ENCODE assay signal across 12 mouse cellular contexts in the genomic region with DNA sequence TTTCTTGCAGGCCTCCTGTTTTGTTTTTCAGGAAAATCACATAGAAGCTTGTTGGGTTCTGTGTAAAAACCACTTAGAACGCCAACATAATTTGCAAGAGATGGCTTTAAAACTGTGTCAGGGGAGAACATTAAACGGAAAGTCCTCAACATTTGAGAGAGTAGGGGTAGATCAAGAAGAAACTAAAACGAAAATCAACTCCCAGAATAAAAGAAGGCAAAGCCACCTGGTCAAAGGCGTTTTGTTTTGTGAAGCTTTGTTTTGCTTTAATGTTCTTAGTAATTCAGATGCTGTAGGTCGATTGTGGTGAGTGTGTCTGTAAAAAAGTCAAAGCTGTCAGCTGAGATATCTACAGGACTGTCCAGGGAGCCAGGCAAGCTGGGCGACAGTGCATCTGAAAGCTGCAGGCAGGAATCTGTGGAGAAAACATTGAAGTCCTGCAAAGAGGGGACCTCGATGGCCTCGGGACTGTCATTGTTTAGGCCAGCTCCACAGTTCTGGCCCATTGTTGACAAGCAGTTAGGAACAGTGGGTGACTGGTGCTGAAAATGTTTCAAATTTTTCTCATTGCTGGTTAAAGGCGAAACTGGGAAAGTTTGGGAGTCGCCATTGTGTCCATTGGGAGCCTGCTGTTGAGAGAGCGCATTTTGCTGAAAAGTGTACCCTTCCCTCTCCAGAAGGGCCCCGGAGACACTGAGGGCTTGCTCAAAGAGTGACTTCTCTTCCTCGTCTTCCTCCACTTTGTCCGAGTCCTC. TPM values are rescaled to one million over a fixed set of nuclear protein-coding genes. Genes with fewer than 3 reads are reported as not detected.
DNase-seq lines count a peak whose midpoint lies in the region; ATAC-seq and TF ChIP-seq lines count a peak whose summit lies in the region.
"Had no signal": no experiment of that assay in that cellular context is flagged by ENCODE, and none has a peak within 500 bp of the region (broad histone marks: within the 10 kb centered on the region; RNA-seq: fewer than 3 reads in every experiment).

No protein-coding gene starts in this region.

- H3K4me3 ChIP-seq in forebrain, embryonic 10.5 days, result no peak overlapping the region
- no peak overlapping the region for H3K4me3 ChIP-seq in forebrain, embryonic 14.5 days (ENCODE audit: low read depth, low read length)
- H3K4me3 ChIP-seq in lung, embryonic 16.5 days (ENCODE audit: low read length), result peak overlapping the region; percentile 58
- peak overlapping the region; percentile 59 for H3K4me3 ChIP-seq in intestine, embryonic 14.5 days (ENCODE audit: low read depth, low read length)
- peak overlapping the region; percentile 34; the same call in 1 of the 2 replicates for H3K4me3 ChIP-seq in small intestine, adult 2 months (ENCODE audit: low read depth, low read length)

- peaks cover 100% of the 10 kb centered on the region for H3K27me3 ChIP-seq in forebrain, embryonic 10.5 days (ENCODE audit: poor library complexity, severe bottlenecking)
- peaks cover 95% of the 10 kb centered on the region for H3K27me3 ChIP-seq in forebrain, embryonic 14.5 days (replicated peaks; ENCODE audit: control insufficient read depth, insufficient read depth, low read length)
- H3K27me3 ChIP-seq in lung, embryonic 16.5 days (ENCODE audit: control insufficient read depth, insufficient read depth, low read depth, low read length), result peaks cover 27% of the 10 kb centered on the region
- H3K27me3 ChIP-seq in intestine, embryonic 14.5 days (replicated peaks; ENCODE audit: control insufficient read depth, insufficient read depth, low read length), result 0 out of 2 replicates have a peak, but pooled peaks cover 3% of the 10 kb centered on the region
- H3K27me3 ChIP-seq in small intestine, adult 2 months (ENCODE audit: control insufficient read depth, insufficient read depth, low read length), result peaks cover 42% of the 10 kb centered on the region

- peak; percentile 47 for DNase-seq in forebrain, embryonic 10.5 days (ENCODE audit: extremely low spot score, low spot score)
- no peak for DNase-seq in forebrain, embryonic 14.5 days (ENCODE audit: low spot score)
- DNase-seq in lung, postnatal 25 days (ENCODE audit: low spot score), result no peak
- peak; percentile 68 for DNase-seq in intestine, embryonic 14.5 days (ENCODE audit: low spot score)
- no peak for DNase-seq in right cerebral cortex, adult 18-20 months
- DNase-seq in T-cell, adult 2 months (ENCODE audit: low spot score), result no peak
- DNase-seq: B cell, adult 2 months; kidney, adult 2 months had no signal

- no peaks in the 10 kb centered on the region for H3K36me3 ChIP-seq in forebrain, embryonic 10.5 days (replicated peaks)
- H3K36me3 ChIP-seq in forebrain, embryonic 14.5 days (ENCODE audit: control insufficient read depth, insufficient read depth, low read length), result no peaks in the 10 kb centered on the region
- no peaks in the 10 kb centered on the region for H3K36me3 ChIP-seq in lung, embryonic 16.5 days (ENCODE audit: control insufficient read depth, insufficient read depth, low read length)
- peaks cover 4% of the 10 kb centered on the region; the same call in 1 of the 2 replicates for H3K36me3 ChIP-seq in intestine, embryonic 14.5 days (ENCODE audit: control insufficient read depth, insufficient read depth, low read length)
- no peaks in the 10 kb centered on the region for H3K36me3 ChIP-seq in small intestine, adult 2 months (ENCODE audit: control insufficient read depth, insufficient read depth, low read length)

- no peak overlapping the region for H3K9ac ChIP-seq in forebrain, embryonic 14.5 days (ENCODE audit: low read length)
- H3K9ac ChIP-seq in lung, embryonic 16.5 days (ENCODE audit: low read length), result peak overlapping the region; percentile 80
- peak overlapping the region; percentile 87 for H3K9ac ChIP-seq in intestine, embryonic 14.5 days (ENCODE audit: low read length)

- under 1% methylated on average over 14 of the region's 14 CpGs for WGBS in forebrain, embryonic 10.5 days
- WGBS in forebrain, embryonic 14.5 days, result under 1% methylated on average over 14 of the region's 14 CpGs
- 8% methylated on average over 14 of the region's 14 CpGs for WGBS in lung, embryonic 16.5 days
- WGBS in intestine, embryonic 14.5 days, result 31% methylated on average over 14 of the region's 14 CpGs
- 66% methylated on average over 14 of the region's 14 CpGs for WGBS in small intestine, adult 2 months

- H3K27ac ChIP-seq in forebrain, embryonic 10.5 days, result no peak overlapping the region
- H3K27ac ChIP-seq in forebrain, embryonic 14.5 days (ENCODE audit: low read depth, low read length), result no peak overlapping the region
- H3K27ac ChIP-seq in lung, embryonic 16.5 days (ENCODE audit: low read length), result peak overlapping the region; percentile 96
- peak overlapping the region; percentile 95 for H3K27ac ChIP-seq in intestine, embryonic 14.5 days (ENCODE audit: low read depth)
- H3K27ac ChIP-seq in small intestine, adult 2 months (ENCODE audit: insufficient read depth, low read depth, low read length), result peak overlapping the region; percentile 72; the same call in 1 of the 2 replicates

- ATAC-seq in forebrain, embryonic 14.5 days, result no peak
- no peak for ATAC-seq in lung, embryonic 16.5 days (ENCODE audit: low read depth)
- no peak for ATAC-seq in intestine, embryonic 14.5 days (replicated peaks; ENCODE audit: low FRiP score, low TSS enrichment, low read depth)

- H3K4me1 ChIP-seq in forebrain, embryonic 10.5 days, result peaks cover 32% of the 10 kb centered on the region
- peaks cover 8% of the 10 kb centered on the region; the same call in 1 of the 2 replicates for H3K4me1 ChIP-seq in forebrain, embryonic 14.5 days (ENCODE audit: control insufficient read depth, insufficient read depth, low read length)
- H3K4me1 ChIP-seq in lung, embryonic 16.5 days (replicated peaks; ENCODE audit: control insufficient read depth, insufficient read depth, low read length), result peaks cover 13% of the 10 kb centered on the region
- peaks cover 38% of the 10 kb centered on the region for H3K4me1 ChIP-seq in intestine, embryonic 14.5 days (replicated peaks; ENCODE audit: control insufficient read depth, insufficient read depth, low read length)
- H3K4me1 ChIP-seq in small intestine, adult 2 months (ENCODE audit: control insufficient read depth, insufficient read depth, insufficient read length, low read length), result peaks cover 5% of the 10 kb centered on the region

- no peaks in the 10 kb centered on the region for H3K9me3 ChIP-seq in forebrain, embryonic 10.5 days
- H3K9me3 ChIP-seq in forebrain, embryonic 14.5 days (replicated peaks; ENCODE audit: control insufficient read depth, low read length), result no peaks in the 10 kb centered on the region
- H3K9me3 ChIP-seq in lung, embryonic 16.5 days (ENCODE audit: control insufficient read depth, low read length), result no peaks in the 10 kb centered on the region
- no peaks in the 10 kb centered on the region for H3K9me3 ChIP-seq in intestine, embryonic 14.5 days (ENCODE audit: control insufficient read depth, low read length)

- TF ChIP-seq POLR2A in small intestine, adult 2 months (IDR thresholded peaks at IDR 0.05; ENCODE audit: low read depth, low read length), result no peak

- H3K4me2 ChIP-seq in forebrain, embryonic 14.5 days (ENCODE audit: low read length), result no peak overlapping the region
- peak overlapping the region; percentile 96 for H3K4me2 ChIP-seq in lung, embryonic 16.5 days (ENCODE audit: low read depth, low read length)
- peak overlapping the region; percentile 70 for H3K4me2 ChIP-seq in intestine, embryonic 14.5 days (ENCODE audit: low read length)

- no peak for TF ChIP-seq CTCF in small intestine, adult 2 months (IDR thresholded peaks at IDR 0.05; ENCODE audit: extremely low read depth, insufficient read length, insufficient replicate concordance, low read depth, low read length)

RNA-seq across cellular contexts. Expression of gene Hoxa2, which starts 1.8 kb away (rescaled TPM):
- not detected in 2 replicates for polyA plus RNA-seq in forebrain, embryonic 10.5 days (2016; fragmentation: Nextera tagmentation; extraction: Ambion mirVana)
- polyA plus RNA-seq in forebrain, embryonic 14.5 days (2014; fragmentation: Nextera tagmentation; extraction: Ambion mirVana), result not detected in 2 replicates
- polyA plus RNA-seq in lung, embryonic 16.5 days (2015; fragmentation: Nextera tagmentation; extraction: Ambion mirVana), result 9.5 and 10.2 TPM in 2 replicates
- polyA plus RNA-seq in intestine, embryonic 14.5 days (2014; fragmentation: Nextera tagmentation; extraction: Ambion mirVana), result 10.1 and 10.8 TPM in 2 replicates
- 0.83 and 1.0 TPM in 2 replicates for polyA plus RNA-seq in small intestine, adult 2 months (2012; rRNA removed)
- polyA plus RNA-seq: cortical plate, adult 2 months had no signal

RNA-seq across cellular contexts. Expression of gene Hoxa1, which starts 4.7 kb away (rescaled TPM):
- polyA plus RNA-seq in forebrain, embryonic 10.5 days (2016; fragmentation: Nextera tagmentation; extraction: Ambion mirVana), result not detected in 2 replicates
- polyA plus RNA-seq in forebrain, embryonic 14.5 days (2014; fragmentation: Nextera tagmentation; extraction: Ambion mirVana), result not detected in 2 replicates
- 1.4 and 1.6 TPM in 2 replicates for polyA plus RNA-seq in lung, embryonic 16.5 days (2015; fragmentation: Nextera tagmentation; extraction: Ambion mirVana)
- polyA plus RNA-seq in intestine, embryonic 14.5 days (2014; fragmentation: Nextera tagmentation; extraction: Ambion mirVana), result 1.2 and 1.4 TPM in 2 replicates
- polyA plus RNA-seq in small intestine, adult 2 months (2012; rRNA removed), result 0.11 and 0.28 TPM in 2 replicates
- polyA plus RNA-seq: cortical plate, adult 2 months had no signal

RNA-seq across cellular contexts. Expression of gene 5730596B20Rik, which starts 14.5 kb away (rescaled TPM):
- polyA plus RNA-seq in forebrain, embryonic 10.5 days (2016; fragmentation: Nextera tagmentation; extraction: Ambion mirVana), result not detected in 2 replicates
- polyA plus RNA-seq in forebrain, embryonic 14.5 days (2014; fragmentation: Nextera tagmentation; extraction: Ambion mirVana), result not detected in 2 replicates
- polyA plus RNA-seq in lung, embryonic 16.5 days (2015; fragmentation: Nextera tagmentation; extraction: Ambion mirVana), result 2.4 and 2.5 TPM in 2 replicates
- polyA plus RNA-seq in intestine, embryonic 14.5 days (2014; fragmentation: Nextera tagmentation; extraction: Ambion mirVana), result 2.5 and 2.8 TPM in 2 replicates
- 0.10 TPM in 1 of 2 replicates, not detected in the other for polyA plus RNA-seq in small intestine, adult 2 months (2012; rRNA removed)
- polyA plus RNA-seq: cortical plate, adult 2 months; testis, adult 2 months had no signal

RNA-seq across cellular contexts. Expression of gene Hoxa4, which starts 28.8 kb away (rescaled TPM):
- polyA plus RNA-seq in forebrain, embryonic 10.5 days (2016; fragmentation: Nextera tagmentation; extraction: Ambion mirVana), result not detected in 2 replicates
- polyA plus RNA-seq in forebrain, embryonic 14.5 days (2014; fragmentation: Nextera tagmentation; extraction: Ambion mirVana), result not detected in 2 replicates
- 2.4 and 2.7 TPM in 2 replicates for polyA plus RNA-seq in lung, embryonic 16.5 days (2015; fragmentation: Nextera tagmentation; extraction: Ambion mirVana)
- 7.5 and 7.7 TPM in 2 replicates for polyA plus RNA-seq in intestine, embryonic 14.5 days (2014; fragmentation: Nextera tagmentation; extraction: Ambion mirVana)
- polyA plus RNA-seq in small intestine, adult 2 months (2012; rRNA removed), result 2.3 and 2.4 TPM in 2 replicates
- polyA plus RNA-seq: cortical plate, adult 2 months had no signal

RNA-seq across cellular contexts. Expression of gene Hoxa5, which starts 41.6 kb away (rescaled TPM):
- not detected in 2 replicates for polyA plus RNA-seq in forebrain, embryonic 10.5 days (2016; fragmentation: Nextera tagmentation; extraction: Ambion mirVana)
- polyA plus RNA-seq in forebrain, embryonic 14.5 days (2014; fragmentation: Nextera tagmentation; extraction: Ambion mirVana), result 0.26 TPM in 1 of 2 replicates, not detected in the other
- polyA plus RNA-seq in lung, embryonic 16.5 days (2015; fragmentation: Nextera tagmentation; extraction: Ambion mirVana), result 32.3 and 36.3 TPM in 2 replicates
- 30.1 and 34.1 TPM in 2 replicates for polyA plus RNA-seq in intestine, embryonic 14.5 days (2014; fragmentation: Nextera tagmentation; extraction: Ambion mirVana)
- polyA plus RNA-seq in small intestine, adult 2 months (2012; rRNA removed), result 3.5 and 4.7 TPM in 2 replicates
- polyA plus RNA-seq: cortical plate, adult 2 months had no signal

Comparison
In these comparisons a context has a peak if more than half of its experiments do, and no peak if none do; other contexts are left out.
1. DNase-seq: peak in forebrain, embryonic 10.5 days (single experiment) and intestine, embryonic 14.5 days (single experiment); none in forebrain, embryonic 14.5 days (single experiment), lung, postnatal 25 days (single experiment), right cerebral cortex, adult 18-20 months (single experiment) and T-cell, adult 2 months (single experiment).
2. H3K27ac ChIP-seq: peak in lung, embryonic 16.5 days (single experiment), intestine, embryonic 14.5 days (single experiment) and small intestine, adult 2 months (single experiment); none in forebrain, embryonic 10.5 days (single experiment) and forebrain, embryonic 14.5 days (single experiment).
3. H3K4me3 ChIP-seq: peak in lung, embryonic 16.5 days (single experiment), intestine, embryonic 14.5 days (single experiment) and small intestine, adult 2 months (single experiment); none in forebrain, embryonic 10.5 days (single experiment) and forebrain, embryonic 14.5 days (single experiment).